Mouse (Mus musculus) hindbrain, embryonic 12.5 days (tissue): ENCODE data around the gene Mgat5. TPM values are rescaled to one million over a fixed set of nuclear protein-coding genes. Genes with fewer than 3 reads are reported as not detected.
A peak's percentile ranks its signal among the peaks of the same experiment; 100 is the strongest.

ENCODE experiments used
- ATAC-seq: fragments of 200-750 bp; cut with Nextera tagmentation; 2 replicates; pipeline ENCODE4 v1.8.0; 2017; ENCODE audit warnings: moderate TSS enrichment; ENCODE audit not compliant: low FRiP score
- H3K27ac ChIP-seq: fragments of 300-500 bp; sonication (generic); 2 replicates; pipeline ENCODE4 v1.5.1; 2016; ENCODE audit warnings: mild to moderate bottlenecking
- H3K27me3 ChIP-seq: fragments of 300-500 bp; sonication (generic); 2 replicates; pipeline ENCODE4 v1.6.1; 2016; ENCODE audit warnings: mild to moderate bottlenecking
- H3K36me3 ChIP-seq: fragments of 300-500 bp; sonication (generic); 2 replicates; pipeline ENCODE4 v1.6.1; 2016; ENCODE audit warnings: mild to moderate bottlenecking
- H3K4me1 ChIP-seq: fragments of 300-500 bp; sonication (generic); 2 replicates; pipeline ENCODE4 v1.6.1; 2016
- H3K4me2 ChIP-seq: fragments of 300-500 bp; sonication (generic); replicated peaks from 2 replicates; pipeline ENCODE4 v1.6.1; 2016; ENCODE audit warnings: mild to moderate bottlenecking
- H3K4me3 ChIP-seq: fragments of 300-500 bp; sonication (generic); 2 replicates; pipeline ENCODE4 v1.5.1; 2016; ENCODE audit warnings: mild to moderate bottlenecking
- H3K9ac ChIP-seq: fragments of 300-500 bp; sonication (generic); 2 replicates; pipeline ENCODE4 v1.6.1; 2016; ENCODE audit warnings: mild to moderate bottlenecking, moderate library complexity
- H3K9me3 ChIP-seq: fragments of 300-500 bp; sonication (generic); replicated peaks from 2 replicates; pipeline ENCODE4 v1.6.1; 2016; ENCODE audit warnings: mild to moderate bottlenecking
- WGBS: fragments of 180-500 bp; shearing (Covaris S2); methylation state at CpG from one replicate; pipeline ENCODE4 v1.1.7; 2016; 5-methylcytosine and 5-hydroxymethylcytosine counted together
- polyA plus RNA-seq: library from polyadenylated mRNA; unstranded; fragments of >200 nt; fragmentation: Nextera tagmentation; extraction: Ambion mirVana; gene quantifications from 2 replicates; pipeline ENCODE4 v1.2.1, GENCODE M21; 2016

Gene Mgat5
- polyA plus RNA-seq, 1 experiment from 2014 or later = 10.3 TPM

DNA sequence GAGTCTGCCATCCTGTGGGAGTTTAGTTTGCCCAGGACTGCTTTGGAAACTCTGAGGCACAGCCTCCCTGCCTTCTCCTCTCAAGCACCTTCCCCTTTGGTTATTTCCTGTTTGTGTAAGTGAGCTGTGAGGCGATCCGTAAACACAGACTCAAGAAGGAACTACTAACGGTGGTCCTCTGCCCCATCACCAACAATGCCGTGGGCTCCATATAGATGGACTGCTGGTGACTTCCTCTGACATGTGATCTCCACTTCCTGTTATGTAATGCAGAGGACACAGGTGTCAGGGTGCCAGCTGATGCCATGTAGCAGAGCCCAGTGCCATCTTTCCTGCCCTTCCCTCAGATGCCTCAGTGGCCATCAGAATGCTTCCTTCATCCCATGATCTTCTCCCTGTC is 265.4 kb downstream of the Mgat5 start:
- H3K4me2 ChIP-seq = no peak overlapping the region
- no peaks in the 10 kb centered on the region for H3K27me3 ChIP-seq
- no peaks in the 10 kb centered on the region for H3K9me3 ChIP-seq
- WGBS = 78% methylated on average over 4 of the region's 4 CpGs
- ATAC-seq = no peak
- no peak overlapping the region for H3K4me3 ChIP-seq
- no peaks in the 10 kb centered on the region for H3K4me1 ChIP-seq
- peaks cover 7% of the 10 kb centered on the region; the same call in 1 of the 2 replicates for H3K36me3 ChIP-seq
- no peak overlapping the region for H3K9ac ChIP-seq
- no peak overlapping the region for H3K27ac ChIP-seq

DNA sequence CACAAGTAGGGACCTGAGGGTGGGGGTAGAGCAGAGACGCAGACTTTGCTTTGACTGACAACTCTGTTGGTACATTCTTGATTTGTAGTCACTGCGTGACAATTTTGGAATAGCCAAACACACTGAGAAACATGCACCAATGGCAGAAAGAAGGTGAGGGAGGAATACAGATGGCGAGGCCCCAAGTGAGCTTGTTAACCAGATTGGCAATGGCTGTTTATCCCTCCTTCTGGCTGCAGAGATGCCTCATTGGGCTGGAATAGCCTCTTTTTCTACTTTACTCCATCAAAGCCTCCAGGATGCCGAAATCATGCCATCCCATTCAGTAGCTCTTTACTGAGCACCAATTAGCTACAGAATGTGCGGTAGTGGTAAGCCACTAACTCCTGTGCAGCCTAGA is 270.9 kb downstream of the Mgat5 start:
- H3K4me3 ChIP-seq = no peak overlapping the region
- H3K4me1 ChIP-seq = no peaks in the 10 kb centered on the region
- no peak overlapping the region for H3K4me2 ChIP-seq
- no peak for ATAC-seq
- 99% methylated on average over 5 of the region's 5 CpGs for WGBS
- no peaks in the 10 kb centered on the region for H3K9me3 ChIP-seq
- H3K27ac ChIP-seq = no peak overlapping the region
- H3K9ac ChIP-seq = no peak overlapping the region
- H3K36me3 ChIP-seq = peaks cover 22% of the 10 kb centered on the region
- no peaks in the 10 kb centered on the region for H3K27me3 ChIP-seq

DNA sequence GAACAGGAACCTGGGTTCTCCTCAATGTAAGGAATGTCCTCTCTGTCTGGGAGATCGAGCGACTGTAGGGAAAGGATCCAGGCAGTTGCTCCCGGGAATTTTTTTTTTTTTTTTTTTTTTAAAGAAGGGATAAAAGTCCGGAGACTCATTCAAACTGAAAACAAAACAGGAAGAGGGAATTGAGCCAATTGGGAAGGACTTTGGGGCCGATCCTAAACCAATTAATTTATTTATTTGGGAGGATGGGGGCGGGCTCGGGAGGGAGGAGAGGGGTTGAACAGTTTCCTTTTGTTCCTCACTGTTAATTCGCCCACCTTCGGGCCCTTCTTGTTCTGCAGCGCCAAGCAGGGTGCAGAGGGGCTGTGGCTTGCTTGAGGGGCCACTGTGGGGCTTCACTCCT is 278.1 kb downstream of the Mgat5 start:
- no peak overlapping the region for H3K27ac ChIP-seq
- peaks cover 20% of the 10 kb centered on the region for H3K36me3 ChIP-seq
- no peaks in the 10 kb centered on the region for H3K9me3 ChIP-seq
- no peak overlapping the region for H3K4me3 ChIP-seq
- H3K9ac ChIP-seq = no peak overlapping the region
- H3K27me3 ChIP-seq = no peaks in the 10 kb centered on the region
- WGBS = 84% methylated on average over 10 of the region's 10 CpGs
- H3K4me2 ChIP-seq = no peak overlapping the region
- no peak for ATAC-seq
- H3K4me1 ChIP-seq = no peaks in the 10 kb centered on the region

- Histone ChIP-seq H3K4me2 (no peak overlapping the region), H3K4me1 (no peaks in the 10 kb centered on the region), H3K4me3 (no peak overlapping the region), H3K36me3 (peaks cover 16% of the 10 kb centered on the region; the same call in 1 of the 2 replicates), H3K9me3 (no peaks in the 10 kb centered on the region), H3K27ac (no peak overlapping the region), H3K27me3 (no peaks in the 10 kb centered on the region), H3K9ac (no peak overlapping the region)
- ATAC-seq = no peak
- 94% methylated on average over 8 of the region's 8 CpGs for WGBS
These were observed 279.4 kb downstream of the Mgat5 start for GRCm38 (mm10) chr1:127484188-127484587.

GRCm38 (mm10) chr1:127484826-127485225 is 280.0 kb downstream of the Mgat5 start:
- no peak overlapping the region for H3K9ac ChIP-seq
- no peaks in the 10 kb centered on the region for H3K9me3 ChIP-seq
- 47% methylated on average over 7 of the region's 7 CpGs for WGBS
- H3K4me1 ChIP-seq = no peaks in the 10 kb centered on the region
- H3K27ac ChIP-seq = no peak overlapping the region
- H3K4me3 ChIP-seq = no peak overlapping the region
- H3K27me3 ChIP-seq = no peaks in the 10 kb centered on the region
- no peak overlapping the region for H3K4me2 ChIP-seq
- no peak for ATAC-seq
- H3K36me3 ChIP-seq = peaks cover 15% of the 10 kb centered on the region; the same call in 1 of the 2 replicates

GRCm38 (mm10) chr1:127487161-127487560 is 282.3 kb downstream of the Mgat5 start:
- 84% methylated on average over 4 of the region's 4 CpGs for WGBS
- Histone ChIP-seq H3K4me3 (no peak overlapping the region), H3K9ac (no peak overlapping the region), H3K9me3 (no peaks in the 10 kb centered on the region), H3K27me3 (no peaks in the 10 kb centered on the region), H3K36me3 (peaks cover 9% of the 10 kb centered on the region; the same call in 1 of the 2 replicates), H3K27ac (no peak overlapping the region), H3K4me1 (no peaks in the 10 kb centered on the region), H3K4me2 (no peak overlapping the region)
- ATAC-seq = no peak

GRCm38 (mm10) chr1:127496737-127497543 is 292.1 kb downstream of the Mgat5 start:
- Histone ChIP-seq H3K4me3 (no peak overlapping the region), H3K9me3 (no peaks in the 10 kb centered on the region), H3K27ac (no peak overlapping the region), H3K36me3 (no peaks in the 10 kb centered on the region), H3K4me2 (no peak overlapping the region), H3K4me1 (peaks cover 3% of the 10 kb centered on the region; the same call in 1 of the 2 replicates), H3K27me3 (peaks cover 8% of the 10 kb centered on the region; the same call in 1 of the 2 replicates), H3K9ac (no peak overlapping the region)
- WGBS = 33% methylated on average over 9 of the region's 9 CpGs
- peak; percentile 69 for ATAC-seq

- ATAC-seq = no peak
- H3K4me2 ChIP-seq = no peak overlapping the region
- H3K9me3 ChIP-seq = no peaks in the 10 kb centered on the region
- WGBS = 59% methylated on average over 9 of the region's 9 CpGs
- H3K27me3 ChIP-seq = peaks cover 10% of the 10 kb centered on the region; the same call in 1 of the 2 replicates
- H3K36me3 ChIP-seq = no peaks in the 10 kb centered on the region
- H3K27ac ChIP-seq = no peak overlapping the region
- H3K9ac ChIP-seq = no peak overlapping the region
- H3K4me3 ChIP-seq = no peak overlapping the region
- peaks cover 3% of the 10 kb centered on the region; the same call in 1 of the 2 replicates for H3K4me1 ChIP-seq
These were observed 293.9 kb downstream of the Mgat5 start for GRCm38 (mm10) chr1:127498746-127499145.

- ATAC-seq = peak; percentile 57
- 10% methylated on average over 8 of the region's 8 CpGs for WGBS
- peak overlapping the region; percentile 57; the same call in 1 of the 2 replicates for H3K27ac ChIP-seq
These were observed 295.4 kb downstream of the Mgat5 start for GRCm38 (mm10) chr1:127500219-127500618.

GRCm38 (mm10) chr1:127500701-127501100 is 295.9 kb downstream of the Mgat5 start:
- peak overlapping the region; percentile 57 for H3K27ac ChIP-seq
- H3K4me2 ChIP-seq = no peak overlapping the region
- peaks cover 3% of the 10 kb centered on the region; the same call in 1 of the 2 replicates for H3K4me1 ChIP-seq
- 64% methylated on average over 17 of the region's 17 CpGs for WGBS
- H3K27me3 ChIP-seq = peaks cover 12% of the 10 kb centered on the region; the same call in 1 of the 2 replicates
- H3K4me3 ChIP-seq = no peak overlapping the region
- H3K9me3 ChIP-seq = no peaks in the 10 kb centered on the region
- no peak overlapping the region for H3K9ac ChIP-seq
- no peaks in the 10 kb centered on the region for H3K36me3 ChIP-seq
- ATAC-seq = no peak

More at GRCm38 (mm10) chr1:127500219-127500618, 295.4 kb downstream of the Mgat5 start:
- Histone ChIP-seq H3K4me1 (peaks cover 3% of the 10 kb centered on the region; the same call in 1 of the 2 replicates), H3K9me3 (no peaks in the 10 kb centered on the region), H3K9ac (no peak overlapping the region), H3K36me3 (no peaks in the 10 kb centered on the region), H3K27me3 (peaks cover 12% of the 10 kb centered on the region; the same call in 1 of the 2 replicates), H3K4me2 (no peak overlapping the region), H3K4me3 (no peak overlapping the region)

GRCm38 (mm10) chr1:127507042-127507650 is 302.3 kb downstream of the Mgat5 start:
- H3K9me3 ChIP-seq = no peaks in the 10 kb centered on the region
- H3K9ac ChIP-seq = no peak overlapping the region
- H3K27me3 ChIP-seq = peaks cover 3% of the 10 kb centered on the region; the same call in 1 of the 2 replicates
- H3K4me2 ChIP-seq = no peak overlapping the region
- no peak for ATAC-seq
- H3K4me1 ChIP-seq = peaks cover 18% of the 10 kb centered on the region
- no peak overlapping the region for H3K4me3 ChIP-seq
- peak overlapping the region; percentile 76 for H3K27ac ChIP-seq
- 62% methylated on average over 10 of the region's 10 CpGs for WGBS
- H3K36me3 ChIP-seq = no peaks in the 10 kb centered on the region

GRCm38 (mm10) chr1:127508067-127508739 is 303.4 kb downstream of the Mgat5 start:
- Histone ChIP-seq H3K4me1 (peaks cover 18% of the 10 kb centered on the region), H3K27me3 (peaks cover 3% of the 10 kb centered on the region; the same call in 1 of the 2 replicates), H3K4me2 (0 out of 2 replicates have a peak overlapping the region, but pooled peaks have one; percentile 4), H3K4me3 (no peak overlapping the region), H3K36me3 (no peaks in the 10 kb centered on the region), H3K27ac (peak overlapping the region; percentile 76), H3K9me3 (no peaks in the 10 kb centered on the region), H3K9ac (no peak overlapping the region)
- WGBS = 58% methylated on average over 16 of the region's 16 CpGs
- peak; percentile 84 for ATAC-seq
